Mouse (Mus musculus) frontal cortex, postnatal 25 days (tissue): Measurements from ENCODE around the gene Mettl21e.
"Not testable (repeated sequence)": the region's sequence is repeated elsewhere in the genome, so short reads cannot be mapped to it uniquely, and the experiment has no call there.

Source experiments
- DNase-seq, 2 experiments: peaks; one replicate each; pipeline ENCODE4 v3.0.0; 2022; ENCODE audit warnings: low spot score in 2 of 2

The Mettl21e gene

GRCm38 (mm10) chr1:44218876-44219275 is at the start of gene Mettl21e:
TSS of gene Mettl21e (minus strand) at chr1:44218961.
- no peak for DNase-seq

- not testable (repeated sequence) for DNase-seq
These were observed 21.7 kb upstream of the Mettl21e start for GRCm38 (mm10) chr1:44240440-44240839.

- DNase-seq = no peak
These were observed 21.2 kb upstream of the Mettl21e start for GRCm38 (mm10) chr1:44239969-44240368.

GRCm38 (mm10) chr1:44237305-44237704 is 18.5 kb upstream of the Mettl21e start:
- no peak for DNase-seq

GRCm38 (mm10) chr1:44235311-44235710 is 16.6 kb upstream of the Mettl21e start:
- DNase-seq = no peak

GRCm38 (mm10) chr1:44234531-44234930 is 15.8 kb upstream of the Mettl21e start:
- DNase-seq = not testable (repeated sequence)

GRCm38 (mm10) chr1:44229044-44229443 is 10.3 kb upstream of the Mettl21e start:
- peak in 1 of 2 experiments; percentile 39 for DNase-seq

GRCm38 (mm10) chr1:44217118-44217517 is 1.6 kb downstream of the Mettl21e start:
- DNase-seq = no peak

- DNase-seq = no peak
These were observed 2.2 kb downstream of the Mettl21e start for GRCm38 (mm10) chr1:44216352-44217116.

GRCm38 (mm10) chr1:44214443-44214842 is 4.3 kb downstream of the Mettl21e start:
- DNase-seq = no peak

GRCm38 (mm10) chr1:44202876-44203275 is 15.9 kb downstream of the Mettl21e start:
- DNase-seq = no peak

GRCm38 (mm10) chr1:44198273-44199171 is 20.2 kb downstream of the Mettl21e start:
- DNase-seq = peak; percentile 15 to 17

GRCm38 (mm10) chr1:44186396-44186795 is 32.4 kb downstream of the Mettl21e start:
- DNase-seq = no peak

- no peak for DNase-seq
These were observed 40.7 kb downstream of the Mettl21e start for GRCm38 (mm10) chr1:44178086-44178485.

GRCm38 (mm10) chr1:44173903-44174302 is 44.9 kb downstream of the Mettl21e start:
- DNase-seq = no peak

- no peak for DNase-seq
These were observed 46.1 kb downstream of the Mettl21e start for GRCm38 (mm10) chr1:44172656-44173055.

GRCm38 (mm10) chr1:44167859-44168383 is 50.8 kb downstream of the Mettl21e start:
- no peak for DNase-seq

GRCm38 (mm10) chr1:44162389-44162788 is 56.4 kb downstream of the Mettl21e start:
- DNase-seq = no peak

- no peak for DNase-seq
These were observed 56.9 kb downstream of the Mettl21e start for GRCm38 (mm10) chr1:44161818-44162217.

- DNase-seq = no peak
These were observed 60.4 kb downstream of the Mettl21e start for GRCm38 (mm10) chr1:44158317-44158716.

- no peak for DNase-seq
These were observed 63.5 kb downstream of the Mettl21e start for GRCm38 (mm10) chr1:44155287-44155686.
